Mouse (Mus musculus): ENCODE results near the gene Maneal.

Maneal gene

GRCm38 (mm10) chr4:124861283-124862188 lies at the start of gene Maneal:
Gene Maneal (minus strand): TSS chr4:124862171.
- DNase-seq, result no peak

GRCm38 (mm10) chr4:124905971-124906822 lies 44.2 kb upstream of the Maneal start:
- DNase-seq, result peak; percentile 43

- DNase-seq, result no peak
These were observed 43.4 kb upstream of the Maneal start for GRCm38 (mm10) chr4:124905417-124905816.

GRCm38 (mm10) chr4:124899906-124900305 lies 37.9 kb upstream of the Maneal start:
- peak; percentile 26 for DNase-seq

GRCm38 (mm10) chr4:124898428-124898827 lies 36.5 kb upstream of the Maneal start:
- no peak for DNase-seq

GRCm38 (mm10) chr4:124894508-124895428 lies 32.8 kb upstream of the Maneal start:
- DNase-seq, result no peak

GRCm38 (mm10) chr4:124893769-124894168 lies 31.8 kb upstream of the Maneal start:
- no peak for DNase-seq

- DNase-seq, result no peak
These were observed 28.9 kb upstream of the Maneal start for GRCm38 (mm10) chr4:124890831-124891230.

GRCm38 (mm10) chr4:124889935-124890334 lies 28.0 kb upstream of the Maneal start:
- no peak for DNase-seq

- DNase-seq, result no peak
These were observed 26.7 kb upstream of the Maneal start for GRCm38 (mm10) chr4:124888702-124889101.

GRCm38 (mm10) chr4:124882151-124882729 lies 20.3 kb upstream of the Maneal start:
- peak; percentile 43 for DNase-seq

- DNase-seq, result peak; percentile 12
These were observed 19.5 kb upstream of the Maneal start for GRCm38 (mm10) chr4:124881341-124881908.

GRCm38 (mm10) chr4:124880599-124880998 lies 18.6 kb upstream of the Maneal start, which contains the start of gene Epha10:
Gene Epha10 (plus strand): TSS chr4:124880899.
- DNase-seq, result no peak

GRCm38 (mm10) chr4:124872719-124873118 lies 10.7 kb upstream of the Maneal start:
- DNase-seq, result no peak

GRCm38 (mm10) chr4:124860446-124860845 lies 1.5 kb downstream of the Maneal start:
- peak; percentile 68 for DNase-seq

- DNase-seq, result no peak
These were observed 3.6 kb downstream of the Maneal start for GRCm38 (mm10) chr4:124858370-124858769.

- no peak for DNase-seq
These were observed 5.7 kb downstream of the Maneal start for GRCm38 (mm10) chr4:124856294-124856693.

- peak; percentile 81 for DNase-seq
These were observed 10.9 kb downstream of the Maneal start, which contains the start of gene 1110065P20Rik for GRCm38 (mm10) chr4:124850933-124851658. Gene 1110065P20Rik (minus strand): TSS chr4:124851196.

GRCm38 (mm10) chr4:124850261-124850913 lies 11.6 kb downstream of the Maneal start, which contains the start of gene Yrdc:
Gene Yrdc (plus strand): TSS chr4:124850679.
- peak; percentile 93 for DNase-seq

- DNase-seq, result no peak
These were observed 12.2 kb downstream of the Maneal start for GRCm38 (mm10) chr4:124849631-124850260.
